Mouse (Mus musculus): ENCODE measurements around the gene Myrip. TPM values are rescaled to one million over a fixed set of nuclear protein-coding genes. Genes with fewer than 3 reads are reported as not detected.
"Not testable (repeated sequence)": the region's sequence is repeated elsewhere in the genome, so short reads cannot be mapped to it uniquely, and the experiment has no call there.

Myrip gene
- polyA plus RNA-seq, 1 experiment from 2014 or later: 0.07 TPM

DNA sequence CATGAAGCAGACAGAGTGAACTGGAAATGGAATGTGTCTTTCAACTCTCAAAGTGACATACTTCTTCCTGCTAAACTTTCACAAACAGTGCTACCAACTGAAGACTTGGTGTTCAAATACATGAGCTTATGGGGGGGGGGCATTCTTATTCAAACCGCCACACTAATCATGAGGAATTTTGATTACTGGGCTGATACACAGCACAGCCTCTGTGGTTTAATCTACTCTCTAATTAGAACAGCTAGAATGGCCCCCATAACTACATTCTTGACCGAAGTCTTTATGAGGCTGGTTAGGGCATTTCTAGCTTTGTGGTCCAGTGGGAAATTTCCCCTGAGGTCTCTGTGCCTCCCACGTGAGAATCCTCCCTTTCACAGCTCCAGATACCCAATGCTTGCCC lies 13.9 kb downstream of the Myrip start:
- Histone ChIP-seq H3K36me3 (ENCODE audit: control insufficient read depth, insufficient read depth, low read length) (no peaks in the 10 kb centered on the region), H3K9ac (ENCODE audit: low read length) (no peak overlapping the region), H3K9me3 (ENCODE audit: control insufficient read depth, low read length) (no peaks in the 10 kb centered on the region), H3K4me3 (ENCODE audit: low read depth, low read length) (no peak overlapping the region), H3K4me2 (ENCODE audit: low read depth, severe bottlenecking) (no peak overlapping the region), H3K27ac (replicated peaks; ENCODE audit: low read depth, low read length) (no peak overlapping the region), H3K4me1 (ENCODE audit: control insufficient read depth, insufficient read depth, low read length) (no peaks in the 10 kb centered on the region), H3K27me3 (ENCODE audit: control insufficient read depth, insufficient read depth, low read length) (no peaks in the 10 kb centered on the region)
- WGBS: 46% methylated on average over 3 of the region's 3 CpGs
- DNase-seq (ENCODE audit: low spot score): no peak
- ATAC-seq (ENCODE audit: insufficient number of reproducible peaks, low FRiP score, low TSS enrichment, low read depth): no peak

DNA sequence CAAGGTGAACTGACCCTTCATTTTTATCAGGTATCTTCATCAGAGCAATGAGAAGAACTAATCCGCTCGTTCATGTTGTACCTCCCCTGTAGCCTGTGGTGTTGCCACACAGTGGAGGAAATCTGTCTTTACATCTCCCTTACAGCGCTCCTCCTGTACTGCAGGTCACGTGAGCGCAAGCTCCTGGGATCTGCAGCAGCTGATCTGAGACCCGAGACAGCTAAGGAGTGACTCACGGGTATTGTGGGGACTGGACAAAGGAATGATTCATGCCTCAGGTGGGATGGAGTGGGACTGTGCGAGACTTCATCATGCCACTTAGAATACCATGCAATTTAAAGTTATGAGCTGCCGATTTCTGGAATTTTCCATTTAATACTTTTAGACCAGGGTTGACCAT lies 17.8 kb downstream of the Myrip start:
- H3K4me2 ChIP-seq (ENCODE audit: low read depth, severe bottlenecking): no peak overlapping the region
- WGBS: 79% methylated on average over 9 of the region's 9 CpGs

DNA sequence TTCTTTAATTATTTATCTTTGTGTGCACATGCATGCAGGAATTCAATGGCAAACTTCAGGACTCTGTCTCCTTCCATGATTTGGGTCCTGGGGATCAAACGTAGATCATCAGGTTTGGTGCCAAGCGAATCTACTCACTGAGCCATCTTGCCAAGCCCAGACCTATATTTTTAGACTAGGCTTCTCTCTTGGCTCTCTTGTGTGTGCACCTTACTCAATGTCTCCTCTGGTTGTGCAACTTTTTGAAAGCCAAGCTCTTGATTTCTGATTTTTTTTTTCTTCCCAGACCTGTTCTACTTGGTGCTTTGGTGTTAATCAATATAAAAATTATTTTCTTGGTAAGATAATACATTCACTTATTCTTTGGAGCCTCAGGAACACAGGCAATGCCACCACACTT lies 19.3 kb downstream of the Myrip start:
- no peak overlapping the region for H3K9ac ChIP-seq (ENCODE audit: low read length)
- H3K27ac ChIP-seq (replicated peaks; ENCODE audit: low read depth, low read length): no peak overlapping the region
- no peak overlapping the region for H3K4me3 ChIP-seq (ENCODE audit: low read depth, low read length)
- no peak overlapping the region for H3K4me2 ChIP-seq (ENCODE audit: low read depth, severe bottlenecking)
- H3K4me1 ChIP-seq (ENCODE audit: control insufficient read depth, insufficient read depth, low read length): no peaks in the 10 kb centered on the region
- H3K9me3 ChIP-seq (ENCODE audit: control insufficient read depth, low read length): no peaks in the 10 kb centered on the region
- no peak for ATAC-seq (ENCODE audit: insufficient number of reproducible peaks, low FRiP score, low TSS enrichment, low read depth)
- WGBS: 93% methylated on average over 2 of the region's 2 CpGs
- no peaks in the 10 kb centered on the region for H3K36me3 ChIP-seq (ENCODE audit: control insufficient read depth, insufficient read depth, low read length)
- H3K27me3 ChIP-seq (ENCODE audit: control insufficient read depth, insufficient read depth, low read length): no peaks in the 10 kb centered on the region
- DNase-seq (ENCODE audit: low spot score): no peak

More for the DNA sequence above, 17.8 kb downstream of the Myrip start:
- no peaks in the 10 kb centered on the region for H3K27me3 ChIP-seq (ENCODE audit: control insufficient read depth, insufficient read depth, low read length)
- no peak overlapping the region for H3K4me3 ChIP-seq (ENCODE audit: low read depth, low read length)
- no peaks in the 10 kb centered on the region for H3K4me1 ChIP-seq (ENCODE audit: control insufficient read depth, insufficient read depth, low read length)
- no peak overlapping the region for H3K27ac ChIP-seq (replicated peaks; ENCODE audit: low read depth, low read length)
- no peak overlapping the region for H3K9ac ChIP-seq (ENCODE audit: low read length)
- DNase-seq (ENCODE audit: low spot score) (no peak), ATAC-seq (ENCODE audit: insufficient number of reproducible peaks, low FRiP score, low TSS enrichment, low read depth) (no peak)
- H3K36me3 ChIP-seq (ENCODE audit: control insufficient read depth, insufficient read depth, low read length): no peaks in the 10 kb centered on the region
- H3K9me3 ChIP-seq (ENCODE audit: control insufficient read depth, low read length): no peaks in the 10 kb centered on the region

DNA sequence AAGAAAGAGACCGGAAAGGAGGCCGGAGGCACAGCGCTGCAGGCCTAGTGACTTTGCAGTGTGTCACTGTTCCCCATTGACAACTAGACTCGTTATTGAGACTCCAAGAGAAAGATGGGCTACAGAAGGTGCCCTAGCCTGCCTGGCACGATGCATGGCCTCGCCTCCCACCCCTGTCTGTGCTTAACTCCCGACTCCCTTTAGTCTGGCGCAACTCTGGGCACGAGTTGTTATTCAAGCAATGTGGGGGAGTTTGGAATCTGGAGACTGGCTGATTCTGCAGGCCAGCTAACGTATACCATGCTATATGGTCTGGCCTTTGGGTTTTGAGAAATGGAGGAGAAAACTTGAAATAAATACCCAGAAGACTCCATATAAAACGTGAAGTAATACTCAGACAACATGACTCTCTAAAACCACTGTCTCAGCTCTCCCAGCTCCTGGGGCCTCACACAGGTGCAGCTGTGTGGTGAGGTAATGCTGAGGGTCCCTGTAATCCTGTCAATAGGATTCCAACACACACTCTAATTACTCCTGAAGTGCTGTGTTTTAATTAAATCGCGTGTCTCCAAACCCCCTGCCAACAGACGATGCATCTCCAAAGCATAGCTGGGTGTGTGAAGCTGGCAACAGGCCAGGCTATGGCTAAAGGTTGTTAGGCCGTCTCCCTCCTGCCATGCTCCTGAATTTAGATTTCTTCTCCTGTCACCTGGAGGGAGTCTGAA lies 21.6 kb downstream of the Myrip start:
- Histone ChIP-seq H3K4me3 (ENCODE audit: low read depth, low read length) (no peak overlapping the region), H3K4me2 (ENCODE audit: low read depth, severe bottlenecking) (no peak overlapping the region), H3K4me1 (ENCODE audit: control insufficient read depth, insufficient read depth, low read length) (no peaks in the 10 kb centered on the region), H3K9me3 (ENCODE audit: control insufficient read depth, low read length) (no peaks in the 10 kb centered on the region), H3K36me3 (ENCODE audit: control insufficient read depth, insufficient read depth, low read length) (no peaks in the 10 kb centered on the region), H3K27me3 (ENCODE audit: control insufficient read depth, insufficient read depth, low read length) (no peaks in the 10 kb centered on the region), H3K9ac (ENCODE audit: low read length) (no peak overlapping the region), H3K27ac (replicated peaks; ENCODE audit: low read depth, low read length) (no peak overlapping the region)
- ATAC-seq (ENCODE audit: insufficient number of reproducible peaks, low FRiP score, low TSS enrichment, low read depth): no peak
- WGBS: 82% methylated on average over 15 of the region's 15 CpGs
- DNase-seq (ENCODE audit: low spot score): no peak

DNA sequence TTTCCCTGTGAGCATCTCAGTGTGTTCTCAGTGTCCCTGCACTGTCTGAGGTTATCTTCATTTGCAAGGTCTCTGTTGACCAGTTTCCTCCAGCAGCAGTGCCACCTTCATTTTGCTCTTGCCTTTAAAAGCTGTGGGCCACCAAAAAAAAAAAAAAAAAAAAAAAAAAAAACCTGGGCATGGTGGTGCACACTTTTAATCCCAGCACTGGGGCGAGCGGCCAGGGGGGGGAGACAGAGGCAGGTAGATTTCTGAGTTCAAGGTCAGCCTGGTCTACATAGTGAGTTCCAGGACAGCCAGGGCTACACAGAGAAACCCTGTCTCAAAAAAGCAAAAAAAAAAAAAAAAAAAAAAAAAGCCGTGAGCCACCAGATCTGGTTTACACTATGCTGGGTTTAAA lies 29.7 kb downstream of the Myrip start:
- H3K4me3 ChIP-seq (ENCODE audit: low read depth, low read length); H3K27ac ChIP-seq (replicated peaks; ENCODE audit: low read depth, low read length); H3K27me3 ChIP-seq (ENCODE audit: control insufficient read depth, insufficient read depth, low read length); H3K9ac ChIP-seq (ENCODE audit: low read length); H3K9me3 ChIP-seq (ENCODE audit: control insufficient read depth, low read length); ATAC-seq (ENCODE audit: insufficient number of reproducible peaks, low FRiP score, low TSS enrichment, low read depth); H3K4me1 ChIP-seq (ENCODE audit: control insufficient read depth, insufficient read depth, low read length); DNase-seq (ENCODE audit: low spot score); H3K36me3 ChIP-seq (ENCODE audit: control insufficient read depth, insufficient read depth, low read length); H3K4me2 ChIP-seq (ENCODE audit: low read depth, severe bottlenecking): not testable (repeated sequence)
- WGBS: 80% methylated on average over 3 of the region's 3 CpGs

DNA sequence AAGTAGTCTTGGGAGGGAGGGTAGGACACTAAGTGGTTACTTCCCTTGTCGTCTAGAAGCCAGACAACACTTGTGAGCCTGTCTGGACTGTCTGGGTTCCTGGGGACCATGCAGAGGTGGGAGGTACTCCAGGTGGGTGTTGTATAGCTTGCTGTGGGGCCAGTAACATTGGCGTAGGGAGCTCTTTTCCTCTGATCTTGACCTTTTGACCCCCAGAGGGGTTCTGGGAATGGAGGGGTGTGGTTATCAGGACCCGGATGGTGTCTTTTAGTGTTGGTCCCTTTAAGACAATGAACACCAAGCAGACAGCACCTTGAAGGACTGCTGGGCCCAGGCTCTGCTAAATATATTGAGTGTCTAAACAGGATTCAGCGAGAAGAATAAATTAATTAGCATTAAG lies 36.9 kb downstream of the Myrip start:
- peaks cover 7% of the 10 kb centered on the region; the same call in 1 of the 2 replicates for H3K4me1 ChIP-seq (ENCODE audit: control insufficient read depth, insufficient read depth, low read length)
- no peak overlapping the region for H3K4me3 ChIP-seq (ENCODE audit: low read depth, low read length)
- no peaks in the 10 kb centered on the region for H3K9me3 ChIP-seq (ENCODE audit: control insufficient read depth, low read length)
- no peak overlapping the region for H3K4me2 ChIP-seq (ENCODE audit: low read depth, severe bottlenecking)
- no peak for ATAC-seq (ENCODE audit: insufficient number of reproducible peaks, low FRiP score, low TSS enrichment, low read depth)
- no peak overlapping the region for H3K27ac ChIP-seq (replicated peaks; ENCODE audit: low read depth, low read length)
- no peak for DNase-seq (ENCODE audit: low spot score)
- no peaks in the 10 kb centered on the region for H3K36me3 ChIP-seq (ENCODE audit: control insufficient read depth, insufficient read depth, low read length)
- no peaks in the 10 kb centered on the region for H3K27me3 ChIP-seq (ENCODE audit: control insufficient read depth, insufficient read depth, low read length)
- no peak overlapping the region for H3K9ac ChIP-seq (ENCODE audit: low read length)
- WGBS: 33% methylated on average over 4 of the region's 4 CpGs

DNA sequence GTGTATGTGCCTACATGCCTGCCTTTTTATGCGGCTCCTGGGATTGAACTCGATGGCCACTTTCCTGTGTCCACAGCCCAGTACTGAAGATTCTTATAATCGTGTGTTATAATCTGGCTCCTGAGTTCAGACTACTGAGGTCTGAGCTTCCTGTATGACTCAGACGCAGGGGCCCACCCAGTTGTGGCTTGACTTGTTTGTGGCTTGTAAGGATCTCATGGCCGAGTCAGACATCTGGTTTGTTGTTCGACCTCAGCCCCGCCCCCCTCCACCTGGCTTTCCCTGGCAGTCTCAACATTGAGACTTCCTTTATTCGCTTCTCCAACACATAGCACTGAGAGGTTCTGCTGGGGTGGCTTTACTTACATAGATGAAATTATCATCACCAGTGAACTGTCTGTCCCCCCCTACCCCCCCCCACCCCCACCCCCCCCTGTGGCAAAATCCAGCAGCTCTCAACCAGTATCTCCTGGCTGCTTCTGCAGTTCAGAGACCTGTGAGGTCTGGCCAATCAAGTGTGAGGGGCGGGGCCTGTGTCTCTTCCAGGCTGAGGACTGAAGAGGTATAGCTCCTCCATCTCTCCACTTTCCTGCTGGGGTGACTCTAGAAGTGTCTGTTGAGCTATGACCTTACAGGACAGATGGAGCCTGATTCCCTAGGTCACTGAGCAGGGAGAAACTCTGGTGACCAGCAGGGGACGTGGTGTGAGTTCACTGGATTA lies 38.8 kb downstream of the Myrip start:
- DNase-seq (ENCODE audit: low spot score): peak; percentile 72
- no peak overlapping the region for H3K9ac ChIP-seq (ENCODE audit: low read length)
- 56% methylated on average over 10 of the region's 10 CpGs for WGBS

DNA sequence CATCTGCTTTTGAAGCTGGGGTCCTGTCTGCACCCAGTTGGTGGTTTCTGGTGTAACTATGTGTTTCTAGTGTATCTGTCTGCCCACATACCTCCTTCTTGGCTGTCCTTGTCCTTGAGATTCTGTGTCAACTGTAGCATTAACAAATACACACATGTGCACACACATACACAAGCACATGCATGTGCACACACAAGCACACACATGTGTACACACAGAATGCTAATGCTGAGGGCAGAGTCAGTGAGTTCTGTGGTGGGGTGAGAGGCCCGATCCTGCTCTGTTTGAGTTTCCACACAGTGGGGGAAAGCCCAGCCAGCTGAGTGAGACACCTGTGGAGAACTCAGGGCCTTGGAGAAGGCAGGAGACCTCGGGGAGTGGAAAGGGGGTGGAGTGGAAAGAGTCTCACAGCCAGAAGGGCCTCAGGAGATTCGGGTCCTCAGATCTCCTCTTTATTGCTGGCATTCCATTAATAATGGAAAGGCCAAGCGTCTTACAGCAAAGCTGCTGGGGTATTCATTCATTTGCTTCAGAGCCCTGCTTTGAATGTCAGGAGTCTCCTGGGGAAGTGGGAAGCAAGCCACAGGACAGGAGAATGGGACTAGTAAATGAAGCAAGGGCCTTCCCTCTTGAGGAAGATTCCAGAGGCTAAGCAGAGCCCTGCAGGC lies 41.9 kb downstream of the Myrip start:
- no peak for ATAC-seq (ENCODE audit: insufficient number of reproducible peaks, low FRiP score, low TSS enrichment, low read depth)
- H3K9me3 ChIP-seq (ENCODE audit: control insufficient read depth, low read length): no peaks in the 10 kb centered on the region

More for the DNA sequence above, 38.8 kb downstream of the Myrip start:
- no peaks in the 10 kb centered on the region for H3K36me3 ChIP-seq (ENCODE audit: control insufficient read depth, insufficient read depth, low read length)
- peak; percentile 26; the same call in 1 of the 2 replicates for ATAC-seq (ENCODE audit: insufficient number of reproducible peaks, low FRiP score, low TSS enrichment, low read depth)
- H3K4me3 ChIP-seq (ENCODE audit: low read depth, low read length): no peak overlapping the region
- H3K4me2 ChIP-seq (ENCODE audit: low read depth, severe bottlenecking): no peak overlapping the region
- H3K27me3 ChIP-seq (ENCODE audit: control insufficient read depth, insufficient read depth, low read length): no peaks in the 10 kb centered on the region
- H3K9me3 ChIP-seq (ENCODE audit: control insufficient read depth, low read length): no peaks in the 10 kb centered on the region
- H3K4me1 ChIP-seq (ENCODE audit: control insufficient read depth, insufficient read depth, low read length): peaks cover 7% of the 10 kb centered on the region; the same call in 1 of the 2 replicates
- H3K27ac ChIP-seq (replicated peaks; ENCODE audit: low read depth, low read length): 0 out of 2 replicates have a peak overlapping the region, but pooled peaks have one; percentile 36

More for the DNA sequence above, 41.9 kb downstream of the Myrip start:
- H3K4me1 ChIP-seq (ENCODE audit: control insufficient read depth, insufficient read depth, low read length): peaks cover 7% of the 10 kb centered on the region; the same call in 1 of the 2 replicates
- H3K27ac ChIP-seq (replicated peaks; ENCODE audit: low read depth, low read length): no peak overlapping the region
- no peaks in the 10 kb centered on the region for H3K27me3 ChIP-seq (ENCODE audit: control insufficient read depth, insufficient read depth, low read length)
- no peak overlapping the region for H3K4me3 ChIP-seq (ENCODE audit: low read depth, low read length)
- H3K9ac ChIP-seq (ENCODE audit: low read length): no peak overlapping the region
- DNase-seq (ENCODE audit: low spot score): no peak
- WGBS: 57% methylated on average over 4 of the region's 4 CpGs
- no peaks in the 10 kb centered on the region for H3K36me3 ChIP-seq (ENCODE audit: control insufficient read depth, insufficient read depth, low read length)
- no peak overlapping the region for H3K4me2 ChIP-seq (ENCODE audit: low read depth, severe bottlenecking)

Measured in limb, embryonic 11.5 days (tissue).